In genomic region chr12:117554612-117555063, GRCm38 (mm10) we compare ENCODE assay signal across 22 mouse cellular contexts. TPM values are rescaled to one million over a fixed set of nuclear protein-coding genes. Genes with fewer than 3 reads are reported as not detected.
DNase-seq lines count a peak whose midpoint lies in the region; ATAC-seq and TF ChIP-seq lines count a peak whose summit lies in the region.
"Had no signal": no experiment of that assay in that cellular context is flagged by ENCODE, and none has a peak within 500 bp of the region (broad histone marks: within the 10 kb centered on the region; RNA-seq: fewer than 3 reads in every experiment).

No protein-coding gene starts in this region.

- peak; percentile 80 for ATAC-seq in liver, embryonic 12.5 days
- ATAC-seq in stomach, embryonic 14.5 days (ENCODE audit: insufficient number of reproducible peaks, insufficient read depth, low FRiP score, low read depth): peak; percentile 49; the same call in 1 of the 2 replicates
- ATAC-seq: forebrain, embryonic 13.5 days; hindbrain, postnatal 0 days; midbrain, embryonic 15.5 days had no signal

- DNase-seq in kidney, adult 2 months: peak; percentile 3
- DNase-seq in kidney, postnatal 14 days: no peak
- peak; percentile 58 for DNase-seq in gonadal fat pad, adult 2 months (ENCODE audit: low read depth)
- DNase-seq in left cerebral cortex, adult 18-20 months (ENCODE audit: low spot score in 2 of 2): no peak
- DNase-seq in retina, embryonic 14.5 days (ENCODE audit: low spot score): no peak
- no peak for DNase-seq in thymus, postnatal 10 days (ENCODE audit: low spot score in 2 of 2)
- DNase-seq: adrenal gland, adult 8-10 months; cerebellum, adult 11 months; cerebellum, postnatal 14 days; embryo, embryonic 11 days; gastrocnemius, postnatal 25 days; heart, postnatal 36 days; layer of hippocampus, postnatal 36 days; thymus, postnatal 36 days had no signal

- WGBS in kidney, adult 2 months: 53% methylated on average over 1 of the region's 1 CpGs
- WGBS in liver, embryonic 12.5 days (ENCODE audit: insufficient replicate concordance): 63% methylated on average over 1 of the region's 1 CpGs
- 84% methylated on average over 1 of the region's 1 CpGs for WGBS in stomach, embryonic 14.5 days

- H3K27me3 ChIP-seq in kidney, adult 2 months (replicated peaks; ENCODE audit: control insufficient read depth, insufficient read depth, low read length): no peaks in the 10 kb centered on the region
- peaks cover 32% of the 10 kb centered on the region for H3K27me3 ChIP-seq in liver, embryonic 12.5 days (replicated peaks)
- H3K27me3 ChIP-seq in stomach, embryonic 14.5 days (ENCODE audit: control insufficient read depth, insufficient read depth, low read length): no peaks in the 10 kb centered on the region
- H3K27me3 ChIP-seq: forebrain, embryonic 13.5 days; heart, embryonic 13.5 days; kidney, embryonic 15.5 days; limb, embryonic 12.5 days; midbrain, embryonic 15.5 days had no signal

- no peaks in the 10 kb centered on the region for H3K9me3 ChIP-seq in liver, embryonic 12.5 days (replicated peaks)
- no peaks in the 10 kb centered on the region for H3K9me3 ChIP-seq in stomach, embryonic 14.5 days (ENCODE audit: control insufficient read depth, low read depth, low read length)
- H3K9me3 ChIP-seq: forebrain, embryonic 13.5 days; heart, embryonic 13.5 days; kidney, embryonic 15.5 days; limb, embryonic 12.5 days; midbrain, embryonic 15.5 days had no signal

- no peak overlapping the region for H3K4me3 ChIP-seq in kidney, adult 2 months (ENCODE audit: insufficient read depth, low read depth, low read length)
- no peak overlapping the region for H3K4me3 ChIP-seq in liver, embryonic 12.5 days
- H3K4me3 ChIP-seq in stomach, embryonic 14.5 days (ENCODE audit: low read depth, low read length): no peak overlapping the region
- H3K4me3 ChIP-seq: forebrain, embryonic 13.5 days; heart, embryonic 13.5 days; kidney, embryonic 15.5 days; limb, embryonic 12.5 days; midbrain, embryonic 15.5 days had no signal

- H3K36me3 ChIP-seq in kidney, adult 2 months (ENCODE audit: control insufficient read depth, insufficient read depth, low read length): no peaks in the 10 kb centered on the region
- H3K36me3 ChIP-seq in liver, embryonic 12.5 days: no peaks in the 10 kb centered on the region
- no peaks in the 10 kb centered on the region for H3K36me3 ChIP-seq in stomach, embryonic 14.5 days (ENCODE audit: control insufficient read depth, insufficient read depth, low read length)
- H3K36me3 ChIP-seq: heart, embryonic 13.5 days; kidney, embryonic 15.5 days; limb, embryonic 12.5 days; midbrain, embryonic 15.5 days had no signal

- H3K27ac ChIP-seq in kidney, adult 2 months (ENCODE audit: insufficient read depth, low read depth, low read length): no peak overlapping the region
- H3K27ac ChIP-seq in liver, embryonic 12.5 days: no peak overlapping the region
- no peak overlapping the region for H3K27ac ChIP-seq in stomach, embryonic 14.5 days (ENCODE audit: low read length)
- H3K27ac ChIP-seq: forebrain, embryonic 13.5 days; heart, embryonic 13.5 days; hindbrain, postnatal 0 days; kidney, embryonic 15.5 days; limb, embryonic 12.5 days; midbrain, embryonic 15.5 days had no signal

- H3K4me2 ChIP-seq in liver, embryonic 12.5 days: no peak overlapping the region
- H3K4me2 ChIP-seq in stomach, embryonic 14.5 days (replicated peaks; ENCODE audit: low read depth, low read length): no peak overlapping the region
- H3K4me2 ChIP-seq: forebrain, embryonic 13.5 days; heart, embryonic 13.5 days; kidney, embryonic 15.5 days; limb, embryonic 12.5 days; midbrain, embryonic 15.5 days had no signal

- H3K9ac ChIP-seq in liver, embryonic 12.5 days: no peak overlapping the region
- no peak overlapping the region for H3K9ac ChIP-seq in stomach, embryonic 14.5 days (replicated peaks; ENCODE audit: low read depth, low read length)
- H3K9ac ChIP-seq: forebrain, embryonic 13.5 days; heart, embryonic 13.5 days; kidney, embryonic 15.5 days; limb, embryonic 12.5 days; midbrain, embryonic 15.5 days had no signal

- no peaks in the 10 kb centered on the region for H3K4me1 ChIP-seq in kidney, adult 2 months (ENCODE audit: control insufficient read depth, insufficient read depth, low read length)
- H3K4me1 ChIP-seq in liver, embryonic 12.5 days: no peaks in the 10 kb centered on the region
- H3K4me1 ChIP-seq in stomach, embryonic 14.5 days (ENCODE audit: control insufficient read depth, insufficient read depth, low read length): no peaks in the 10 kb centered on the region
- H3K4me1 ChIP-seq: forebrain, embryonic 13.5 days; heart, embryonic 13.5 days; kidney, embryonic 15.5 days; limb, embryonic 12.5 days had no signal

- no peak for TF ChIP-seq CTCF in kidney, adult 2 months (conservative IDR thresholded peaks at IDR 0.05; ENCODE audit: insufficient read depth, insufficient read length, low read depth, low read length)

- TF ChIP-seq POLR2A in kidney, adult 2 months (IDR thresholded peaks at IDR 0.05; ENCODE audit: low read depth, low read length): no peak

RNA-seq across cellular contexts. Expression of gene Rapgef5, which starts 38.4 kb away (rescaled TPM):
- 7.6 and 8.4 TPM in 2 replicates for polyA plus RNA-seq in kidney, adult 2 months (2012; rRNA removed)
- 9.6 and 11.5 TPM in 2 replicates for polyA plus RNA-seq in gonadal fat pad, adult 2 months (2012; rRNA removed)
- 3.3 and 3.8 TPM in 2 replicates for polyA plus RNA-seq in liver, embryonic 12.5 days (2016; fragmentation: Nextera tagmentation; extraction: Ambion mirVana)
- polyA plus RNA-seq in stomach, embryonic 14.5 days (2014; fragmentation: Nextera tagmentation; extraction: Ambion mirVana): 11.9 and 12.1 TPM in 2 replicates
- 100 to 1,000 TPM; 151 to 174 TPM for total RNA-seq in left cerebral cortex, adult 18-20 months (2021)

Comparison
In these comparisons a context has a peak if more than half of its experiments do, and no peak if none do; other contexts are left out.
1. DNase-seq: peak in kidney, adult 2 months (single experiment) and gonadal fat pad, adult 2 months (single experiment); none in kidney, postnatal 14 days (single experiment), left cerebral cortex, adult 18-20 months (0 of 2), retina, embryonic 14.5 days (single experiment) and thymus, postnatal 10 days (0 of 2).